Mouse (Mus musculus): Measurements from ENCODE around the gene Foxn3. TPM values are rescaled to one million over a fixed set of nuclear protein-coding genes. Genes with fewer than 3 reads are reported as not detected.
A peak's percentile ranks its signal among the peaks of the same experiment; 100 is the strongest.

Foxn3 gene
- polyA plus RNA-seq, 1 experiment from 2014 or later, result 23.5 TPM

GRCm38 (mm10) chr12:99333304-99333968 lies 229.9 kb downstream of the Foxn3 start:
- ATAC-seq (ENCODE audit: low read depth), result no peak
- Histone ChIP-seq H3K4me1 (ENCODE audit: control insufficient read depth, low read depth, low read length) (peaks cover 26% of the 10 kb centered on the region), H3K4me3 (ENCODE audit: low read depth, low read length) (no peak overlapping the region), H3K4me2 (ENCODE audit: low read depth, low read length) (no peak overlapping the region), H3K27ac (ENCODE audit: low read length) (no peak overlapping the region), H3K9me3 (replicated peaks; ENCODE audit: control insufficient read depth, low read length) (no peaks in the 10 kb centered on the region), H3K9ac (ENCODE audit: low read depth, low read length) (no peak overlapping the region), H3K36me3 (ENCODE audit: control insufficient read depth, insufficient read depth) (no peaks in the 10 kb centered on the region), H3K27me3 (ENCODE audit: control insufficient read depth, insufficient read depth, low read depth, low read length) (no peaks in the 10 kb centered on the region)
- 72% methylated on average over 20 of the region's 20 CpGs for WGBS (ENCODE audit: insufficient replicate concordance)

- Histone ChIP-seq H3K9ac (ENCODE audit: low read depth, low read length) (no peak overlapping the region), H3K27ac (ENCODE audit: low read length) (no peak overlapping the region), H3K27me3 (ENCODE audit: control insufficient read depth, insufficient read depth, low read depth, low read length) (no peaks in the 10 kb centered on the region), H3K4me3 (ENCODE audit: low read depth, low read length) (no peak overlapping the region), H3K9me3 (replicated peaks; ENCODE audit: control insufficient read depth, low read length) (no peaks in the 10 kb centered on the region), H3K4me1 (ENCODE audit: control insufficient read depth, low read depth, low read length) (peaks cover 26% of the 10 kb centered on the region), H3K4me2 (ENCODE audit: low read depth, low read length) (no peak overlapping the region), H3K36me3 (ENCODE audit: control insufficient read depth, insufficient read depth) (no peaks in the 10 kb centered on the region)
- 65% methylated on average over 16 of the region's 16 CpGs for WGBS (ENCODE audit: insufficient replicate concordance)
- ATAC-seq (ENCODE audit: low read depth), result no peak
Observed at GRCm38 (mm10) chr12:99332144-99332807, 231.1 kb downstream of the Foxn3 start.

DNA sequence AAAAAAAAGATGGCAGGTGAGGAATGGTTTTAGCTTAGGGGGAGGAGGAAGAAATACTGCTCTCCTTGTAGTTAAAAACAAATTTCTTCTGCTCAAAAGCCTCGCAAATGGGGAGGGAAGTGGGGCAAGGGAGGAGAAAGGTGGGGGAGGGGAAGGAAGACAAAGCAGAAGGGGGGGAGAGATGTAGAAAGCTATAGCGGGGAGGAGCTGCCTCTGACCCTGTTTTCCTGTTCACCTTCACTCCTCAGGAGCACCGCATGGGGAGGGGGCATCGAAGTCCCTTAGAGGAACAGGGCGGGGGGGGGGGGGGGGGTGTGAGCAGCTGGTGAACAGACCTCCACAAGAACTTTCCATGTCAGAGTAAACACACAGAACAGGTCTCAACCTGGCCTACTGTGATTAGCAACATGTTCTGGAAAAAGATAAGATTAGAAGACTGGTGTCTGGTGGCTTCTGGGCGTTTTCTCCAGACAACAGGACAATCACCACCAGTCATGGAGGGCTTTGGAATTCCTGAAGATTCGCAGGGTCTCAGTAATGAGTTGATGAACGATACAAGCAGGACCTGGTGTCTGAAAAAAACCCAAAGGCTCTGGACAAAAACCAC lies 231.9 kb downstream of the Foxn3 start:
- H3K27ac ChIP-seq (ENCODE audit: low read length), result no peak overlapping the region
- 17% methylated on average over 7 of the region's 8 CpGs for WGBS (ENCODE audit: insufficient replicate concordance)
- H3K4me2 ChIP-seq (ENCODE audit: low read depth, low read length), result peak overlapping the region; percentile 11; the same call in 1 of the 2 replicates

GRCm38 (mm10) chr12:99330822-99331285 lies 232.5 kb downstream of the Foxn3 start:
- Histone ChIP-seq H3K27ac (ENCODE audit: low read length) (no peak overlapping the region), H3K27me3 (ENCODE audit: control insufficient read depth, insufficient read depth, low read depth, low read length) (no peaks in the 10 kb centered on the region), H3K4me3 (ENCODE audit: low read depth, low read length) (no peak overlapping the region), H3K9me3 (replicated peaks; ENCODE audit: control insufficient read depth, low read length) (no peaks in the 10 kb centered on the region), H3K4me1 (ENCODE audit: control insufficient read depth, low read depth, low read length) (peaks cover 26% of the 10 kb centered on the region), H3K9ac (ENCODE audit: low read depth, low read length) (no peak overlapping the region), H3K4me2 (ENCODE audit: low read depth, low read length) (peak overlapping the region; percentile 11; the same call in 1 of the 2 replicates), H3K36me3 (ENCODE audit: control insufficient read depth, insufficient read depth) (no peaks in the 10 kb centered on the region)
- no peak for ATAC-seq (ENCODE audit: low read depth)
- 64% methylated on average over 12 of the region's 12 CpGs for WGBS (ENCODE audit: insufficient replicate concordance)

More for the DNA sequence above, 231.9 kb downstream of the Foxn3 start:
- Histone ChIP-seq H3K36me3 (ENCODE audit: control insufficient read depth, insufficient read depth) (no peaks in the 10 kb centered on the region), H3K9me3 (replicated peaks; ENCODE audit: control insufficient read depth, low read length) (no peaks in the 10 kb centered on the region), H3K4me3 (ENCODE audit: low read depth, low read length) (no peak overlapping the region), H3K4me1 (ENCODE audit: control insufficient read depth, low read depth, low read length) (peaks cover 26% of the 10 kb centered on the region), H3K9ac (ENCODE audit: low read depth, low read length) (no peak overlapping the region), H3K27me3 (ENCODE audit: control insufficient read depth, insufficient read depth, low read depth, low read length) (no peaks in the 10 kb centered on the region)
- peak; percentile 87 for ATAC-seq (ENCODE audit: low read depth)

GRCm38 (mm10) chr12:99329301-99330257 lies 233.8 kb downstream of the Foxn3 start:
- H3K4me3 ChIP-seq (ENCODE audit: low read depth, low read length), result no peak overlapping the region
- no peaks in the 10 kb centered on the region for H3K27me3 ChIP-seq (ENCODE audit: control insufficient read depth, insufficient read depth, low read depth, low read length)
- no peaks in the 10 kb centered on the region for H3K36me3 ChIP-seq (ENCODE audit: control insufficient read depth, insufficient read depth)
- H3K27ac ChIP-seq (ENCODE audit: low read length), result no peak overlapping the region
- H3K4me1 ChIP-seq (ENCODE audit: control insufficient read depth, low read depth, low read length), result peaks cover 26% of the 10 kb centered on the region
- 71% methylated on average over 20 of the region's 20 CpGs for WGBS (ENCODE audit: insufficient replicate concordance)
- no peaks in the 10 kb centered on the region for H3K9me3 ChIP-seq (replicated peaks; ENCODE audit: control insufficient read depth, low read length)
- no peak for ATAC-seq (ENCODE audit: low read depth)
- no peak overlapping the region for H3K4me2 ChIP-seq (ENCODE audit: low read depth, low read length)
- no peak overlapping the region for H3K9ac ChIP-seq (ENCODE audit: low read depth, low read length)

- no peak for ATAC-seq (ENCODE audit: low read depth)
Observed at GRCm38 (mm10) chr12:99326157-99326556, 237.2 kb downstream of the Foxn3 start.

DNA sequence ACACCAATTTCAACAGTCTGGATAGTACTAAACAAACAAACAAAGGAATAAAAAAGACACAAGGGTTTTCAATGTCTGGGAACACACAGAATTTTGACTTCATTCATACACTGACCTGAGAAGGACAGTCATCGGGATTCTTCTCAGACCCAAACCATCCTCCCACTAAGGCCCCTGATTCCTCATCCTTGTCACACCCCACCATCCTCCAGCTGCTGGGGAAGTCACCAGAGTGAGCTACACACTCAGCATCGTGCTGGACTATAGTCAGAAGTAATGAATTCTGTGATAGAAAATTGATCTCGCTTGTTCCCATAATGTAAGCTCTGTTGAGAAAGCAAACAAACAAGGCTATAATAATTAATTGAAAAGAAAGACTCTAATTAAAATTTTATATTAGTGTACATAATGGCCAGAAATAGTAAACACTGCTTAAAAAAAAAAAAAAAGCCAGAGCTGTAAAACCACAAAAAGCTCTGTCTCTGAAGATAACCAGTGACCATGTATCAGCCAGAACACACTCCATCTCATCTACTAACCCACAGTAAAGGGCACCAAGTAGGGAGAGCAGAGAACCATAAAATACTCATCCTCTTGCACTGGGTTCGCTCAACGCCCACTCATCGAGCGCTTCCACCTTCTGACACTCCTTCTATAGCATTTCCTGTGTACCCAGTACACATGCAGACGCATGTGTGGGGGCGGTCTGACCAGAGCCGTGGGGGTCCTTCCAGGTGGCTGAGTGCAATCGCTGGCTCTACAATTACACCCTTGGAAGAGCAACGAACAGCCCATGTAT lies 241.6 kb downstream of the Foxn3 start:
- no peaks in the 10 kb centered on the region for H3K36me3 ChIP-seq (ENCODE audit: control insufficient read depth, insufficient read depth)
- no peaks in the 10 kb centered on the region for H3K9me3 ChIP-seq (replicated peaks; ENCODE audit: control insufficient read depth, low read length)
- no peak overlapping the region for H3K4me3 ChIP-seq (ENCODE audit: low read depth, low read length)
- 32% methylated on average over 12 of the region's 12 CpGs for WGBS (ENCODE audit: insufficient replicate concordance)
- no peaks in the 10 kb centered on the region for H3K27me3 ChIP-seq (ENCODE audit: control insufficient read depth, insufficient read depth, low read depth, low read length)
- peak; percentile 82 for ATAC-seq (ENCODE audit: low read depth)
- H3K4me1 ChIP-seq (ENCODE audit: control insufficient read depth, low read depth, low read length), result peaks cover 22% of the 10 kb centered on the region
- no peak overlapping the region for H3K27ac ChIP-seq (ENCODE audit: low read length)
- H3K4me2 ChIP-seq (ENCODE audit: low read depth, low read length), result peak overlapping the region; percentile 38
- no peak overlapping the region for H3K9ac ChIP-seq (ENCODE audit: low read depth, low read length)

More at GRCm38 (mm10) chr12:99326157-99326556, 237.2 kb downstream of the Foxn3 start:
- WGBS (ENCODE audit: insufficient replicate concordance), result 55% methylated on average over 8 of the region's 8 CpGs
- Histone ChIP-seq H3K9me3 (replicated peaks; ENCODE audit: control insufficient read depth, low read length) (no peaks in the 10 kb centered on the region), H3K27ac (ENCODE audit: low read length) (no peak overlapping the region), H3K27me3 (ENCODE audit: control insufficient read depth, insufficient read depth, low read depth, low read length) (no peaks in the 10 kb centered on the region), H3K4me3 (ENCODE audit: low read depth, low read length) (no peak overlapping the region), H3K4me2 (ENCODE audit: low read depth, low read length) (no peak overlapping the region), H3K9ac (ENCODE audit: low read depth, low read length) (no peak overlapping the region), H3K4me1 (ENCODE audit: control insufficient read depth, low read depth, low read length) (peaks cover 23% of the 10 kb centered on the region), H3K36me3 (ENCODE audit: control insufficient read depth, insufficient read depth) (no peaks in the 10 kb centered on the region)

DNA sequence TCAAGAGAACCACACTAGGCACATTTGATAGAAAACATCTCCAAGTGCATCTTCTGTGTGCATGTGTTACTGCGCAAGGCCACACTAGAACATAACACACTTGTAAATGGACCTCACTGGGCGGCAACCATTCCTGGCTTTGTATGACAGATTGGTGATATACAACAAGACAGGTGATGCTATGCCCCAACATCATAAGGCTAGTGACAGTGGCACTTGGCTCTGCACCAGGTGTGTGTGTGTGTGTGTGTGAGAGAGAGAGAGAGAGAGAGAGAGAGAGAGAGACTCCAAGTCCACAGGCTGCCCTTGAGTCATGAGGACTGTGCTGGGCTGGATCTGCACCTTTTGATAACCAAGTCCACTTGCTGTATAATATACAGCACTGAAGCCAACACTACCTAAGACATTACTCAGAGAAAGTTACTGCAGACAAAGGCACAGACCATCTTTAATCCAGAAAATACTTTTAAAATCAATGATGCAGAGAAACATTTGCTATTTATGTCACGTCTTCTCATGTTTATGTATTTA lies 242.4 kb downstream of the Foxn3 start:
- Histone ChIP-seq H3K27ac (ENCODE audit: low read length) (no peak overlapping the region), H3K4me2 (ENCODE audit: low read depth, low read length) (no peak overlapping the region), H3K36me3 (ENCODE audit: control insufficient read depth, insufficient read depth) (no peaks in the 10 kb centered on the region), H3K27me3 (ENCODE audit: control insufficient read depth, insufficient read depth, low read depth, low read length) (no peaks in the 10 kb centered on the region), H3K9ac (ENCODE audit: low read depth, low read length) (no peak overlapping the region), H3K4me1 (ENCODE audit: control insufficient read depth, low read depth, low read length) (peaks cover 22% of the 10 kb centered on the region), H3K9me3 (replicated peaks; ENCODE audit: control insufficient read depth, low read length) (no peaks in the 10 kb centered on the region), H3K4me3 (ENCODE audit: low read depth, low read length) (no peak overlapping the region)
- 80% methylated on average over 3 of the region's 3 CpGs for WGBS (ENCODE audit: insufficient replicate concordance)
- no peak; the same call in 1 of the 2 replicates for ATAC-seq (ENCODE audit: low read depth)
